Mouse (Mus musculus): ENCODE data around the gene Ubqln1. TPM values are rescaled to one million over a fixed set of nuclear protein-coding genes. Genes with fewer than 3 reads are reported as not detected.
A peak's percentile ranks its signal among the peaks of the same experiment; 100 is the strongest.

Gene Ubqln1
- polyA plus RNA-seq, 1 experiment from 2014 or later, result 132 TPM

DNA sequence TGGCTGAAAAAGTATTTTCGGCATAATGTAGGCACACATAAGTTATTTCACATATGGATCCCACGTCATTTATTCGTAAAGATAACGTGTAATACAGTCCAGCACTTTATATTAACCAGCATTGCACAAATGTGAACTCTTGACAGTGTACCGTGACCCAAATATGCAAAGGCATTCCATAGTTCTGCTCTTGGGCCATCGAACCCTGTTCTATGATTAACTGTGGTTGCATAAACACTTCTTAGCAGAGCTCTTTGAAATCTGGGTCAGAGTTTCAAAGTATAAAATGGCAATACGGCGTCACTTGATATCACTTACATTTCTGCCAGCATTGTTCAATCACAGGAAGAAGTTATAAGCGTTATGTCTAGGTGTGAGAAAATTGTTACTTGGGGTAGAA lies 942 bp upstream of the Ubqln1 start:
- peaks cover 34% of the 10 kb centered on the region for H3K4me1 ChIP-seq (replicated peaks)
- peaks cover 5% of the 10 kb centered on the region; the same call in 1 of the 2 replicates for H3K27me3 ChIP-seq
- peak overlapping the region; percentile 99 for H3K4me3 ChIP-seq (replicated peaks)
- WGBS, result 91% methylated on average over 9 of the region's 9 CpGs
- H3K9ac ChIP-seq (replicated peaks), result peak overlapping the region; percentile 98
- H3K36me3 ChIP-seq, result no peaks in the 10 kb centered on the region
- H3K9me3 ChIP-seq, result no peaks in the 10 kb centered on the region
- H3K27ac ChIP-seq, result peak overlapping the region; percentile 90; the same call in 1 of the 2 replicates
- peak overlapping the region; percentile 79 for H3K4me2 ChIP-seq (replicated peaks)
- no peak for ATAC-seq

GRCm38 (mm10) chr13:58215253-58215591 lies 231 bp downstream of the Ubqln1 start:
- Histone ChIP-seq H3K27me3 (peaks cover 5% of the 10 kb centered on the region; the same call in 1 of the 2 replicates), H3K4me3 (replicated peaks) (peak overlapping the region; percentile 99), H3K9me3 (no peaks in the 10 kb centered on the region), H3K27ac (peak overlapping the region; percentile 90), H3K4me1 (replicated peaks) (peaks cover 34% of the 10 kb centered on the region), H3K36me3 (no peaks in the 10 kb centered on the region), H3K9ac (replicated peaks) (peak overlapping the region; percentile 98), H3K4me2 (replicated peaks) (peak overlapping the region; percentile 79)
- under 1% methylated on average over 48 of the region's 48 CpGs for WGBS
- no peak; the same call in 1 of the 2 replicates for ATAC-seq

GRCm38 (mm10) chr13:58214346-58215252 lies 854 bp downstream of the Ubqln1 start:
- peak; percentile 87 for ATAC-seq
- peak overlapping the region; percentile 99 for H3K4me3 ChIP-seq (replicated peaks)
- H3K27ac ChIP-seq, result peak overlapping the region; percentile 90
- peaks cover 34% of the 10 kb centered on the region for H3K4me1 ChIP-seq (replicated peaks)
- H3K27me3 ChIP-seq, result peaks cover 5% of the 10 kb centered on the region; the same call in 1 of the 2 replicates
- no peaks in the 10 kb centered on the region for H3K36me3 ChIP-seq
- WGBS, result 3% methylated on average over 39 of the region's 49 CpGs
- H3K9me3 ChIP-seq, result no peaks in the 10 kb centered on the region
- H3K9ac ChIP-seq (replicated peaks), result peak overlapping the region; percentile 98
- peak overlapping the region; percentile 79 for H3K4me2 ChIP-seq (replicated peaks)

DNA sequence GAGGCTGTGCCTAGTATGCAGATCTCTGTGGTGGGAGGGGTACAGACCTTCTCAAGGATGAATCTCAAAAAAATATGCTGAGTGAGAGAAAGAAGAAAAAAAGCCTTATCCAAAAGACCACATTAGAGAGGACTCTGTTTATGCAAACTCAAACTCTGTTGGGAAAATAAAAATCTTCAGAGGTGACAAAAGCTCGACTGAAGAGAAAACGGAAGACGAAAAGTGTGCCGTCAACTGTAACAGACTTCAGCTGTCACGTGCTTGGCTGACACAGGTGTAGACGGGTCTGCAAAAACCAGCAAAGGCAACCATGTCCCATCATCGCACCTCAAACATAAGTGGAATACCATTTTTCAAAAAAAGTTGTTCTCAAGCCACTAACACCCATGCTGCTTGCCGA lies 1.7 kb downstream of the Ubqln1 start:
- Histone ChIP-seq H3K27ac (no peak overlapping the region), H3K27me3 (peaks cover 5% of the 10 kb centered on the region; the same call in 1 of the 2 replicates), H3K36me3 (no peaks in the 10 kb centered on the region), H3K9me3 (no peaks in the 10 kb centered on the region), H3K4me3 (replicated peaks) (peak overlapping the region; percentile 99), H3K9ac (replicated peaks) (peak overlapping the region; percentile 98), H3K4me2 (replicated peaks) (peak overlapping the region; percentile 79), H3K4me1 (replicated peaks) (peaks cover 34% of the 10 kb centered on the region)
- ATAC-seq, result no peak
- 70% methylated on average over 8 of the region's 8 CpGs for WGBS

DNA sequence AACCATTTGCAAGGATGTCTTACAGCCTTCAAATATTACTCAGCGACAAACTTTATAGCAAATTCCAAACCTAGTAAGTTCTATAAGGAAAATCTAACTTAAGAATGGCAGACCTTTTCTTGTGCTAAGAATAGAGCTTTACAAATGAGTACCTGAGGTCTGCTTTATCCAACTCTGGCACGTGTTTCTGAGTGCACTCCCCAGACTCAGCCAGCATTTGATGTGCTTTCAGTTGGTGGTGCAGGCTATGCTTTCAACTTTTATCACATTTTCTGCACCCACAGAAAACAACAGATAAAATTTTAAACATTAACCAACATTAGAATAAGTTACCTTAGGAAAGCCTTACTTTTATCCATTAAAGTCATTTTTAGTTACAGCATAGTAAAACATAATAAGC lies 2.9 kb downstream of the Ubqln1 start:
- Histone ChIP-seq H3K27ac (no peak overlapping the region), H3K9me3 (no peaks in the 10 kb centered on the region), H3K27me3 (peaks cover 5% of the 10 kb centered on the region; the same call in 1 of the 2 replicates), H3K4me3 (replicated peaks) (no peak overlapping the region), H3K4me2 (replicated peaks) (no peak overlapping the region), H3K9ac (replicated peaks) (0 out of 2 replicates have a peak overlapping the region, but pooled peaks have one; percentile 36), H3K4me1 (replicated peaks) (peaks cover 34% of the 10 kb centered on the region), H3K36me3 (no peaks in the 10 kb centered on the region)
- no peak for ATAC-seq
- WGBS, result 83% methylated on average over 2 of the region's 2 CpGs

- H3K27me3 ChIP-seq, result no peaks in the 10 kb centered on the region
- 90% methylated on average over 5 of the region's 5 CpGs for WGBS
- H3K27ac ChIP-seq, result no peak overlapping the region
- H3K4me3 ChIP-seq (replicated peaks), result no peak overlapping the region
- no peak overlapping the region for H3K4me2 ChIP-seq (replicated peaks)
- no peak overlapping the region for H3K9ac ChIP-seq (replicated peaks)
- peaks cover 30% of the 10 kb centered on the region for H3K4me1 ChIP-seq (replicated peaks)
- H3K9me3 ChIP-seq, result no peaks in the 10 kb centered on the region
- no peak for ATAC-seq
- H3K36me3 ChIP-seq, result no peaks in the 10 kb centered on the region; the same call in 1 of the 2 replicates
These were observed 5.0 kb downstream of the Ubqln1 start for GRCm38 (mm10) chr13:58210441-58210840.

GRCm38 (mm10) chr13:58206084-58206483 lies 9.4 kb downstream of the Ubqln1 start:
- Histone ChIP-seq H3K9ac (replicated peaks) (no peak overlapping the region), H3K27ac (no peak overlapping the region), H3K4me1 (replicated peaks) (peaks cover 5% of the 10 kb centered on the region; the same call in 1 of the 2 replicates), H3K36me3 (no peaks in the 10 kb centered on the region; the same call in 1 of the 2 replicates), H3K4me2 (replicated peaks) (no peak overlapping the region), H3K9me3 (no peaks in the 10 kb centered on the region), H3K4me3 (replicated peaks) (no peak overlapping the region), H3K27me3 (no peaks in the 10 kb centered on the region)
- WGBS, result 91% methylated on average over 4 of the region's 4 CpGs
- no peak for ATAC-seq

- 63% methylated on average over 4 of the region's 4 CpGs for WGBS
- no peak overlapping the region for H3K27ac ChIP-seq
- H3K36me3 ChIP-seq, result no peaks in the 10 kb centered on the region; the same call in 1 of the 2 replicates
- no peak overlapping the region for H3K4me3 ChIP-seq (replicated peaks)
- H3K9me3 ChIP-seq, result no peaks in the 10 kb centered on the region
- H3K9ac ChIP-seq (replicated peaks), result no peak overlapping the region
- ATAC-seq, result no peak
- peaks cover 5% of the 10 kb centered on the region; the same call in 1 of the 2 replicates for H3K4me1 ChIP-seq (replicated peaks)
- H3K4me2 ChIP-seq (replicated peaks), result no peak overlapping the region
- H3K27me3 ChIP-seq, result no peaks in the 10 kb centered on the region
These were observed 10.5 kb downstream of the Ubqln1 start for GRCm38 (mm10) chr13:58204986-58205385.

DNA sequence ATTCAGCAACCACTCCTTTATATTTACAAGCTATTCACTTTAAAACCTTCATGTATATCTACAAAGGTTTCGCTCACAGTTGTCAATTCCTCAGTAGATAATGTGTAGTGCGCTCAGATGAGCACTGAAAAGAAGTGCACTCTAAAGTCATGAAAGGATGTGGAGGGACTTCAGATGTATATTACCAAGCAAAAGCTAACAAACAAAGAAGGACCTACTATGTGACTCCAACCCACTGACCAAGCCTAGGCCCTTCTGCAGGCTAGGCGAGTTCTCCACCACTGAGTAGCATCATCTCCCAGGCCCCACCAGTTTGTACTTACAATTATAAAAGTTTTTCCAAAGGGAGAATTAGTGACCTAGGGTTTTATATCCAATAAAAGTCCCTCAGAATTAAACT lies 11.3 kb downstream of the Ubqln1 start:
- Histone ChIP-seq H3K27ac (no peak overlapping the region), H3K4me3 (replicated peaks) (no peak overlapping the region), H3K36me3 (no peaks in the 10 kb centered on the region; the same call in 1 of the 2 replicates), H3K9ac (replicated peaks) (no peak overlapping the region), H3K4me1 (replicated peaks) (peaks cover 5% of the 10 kb centered on the region; the same call in 1 of the 2 replicates), H3K4me2 (replicated peaks) (no peak overlapping the region), H3K9me3 (no peaks in the 10 kb centered on the region), H3K27me3 (no peaks in the 10 kb centered on the region)
- ATAC-seq, result no peak
- WGBS, result 93% methylated on average over 3 of the region's 3 CpGs

DNA sequence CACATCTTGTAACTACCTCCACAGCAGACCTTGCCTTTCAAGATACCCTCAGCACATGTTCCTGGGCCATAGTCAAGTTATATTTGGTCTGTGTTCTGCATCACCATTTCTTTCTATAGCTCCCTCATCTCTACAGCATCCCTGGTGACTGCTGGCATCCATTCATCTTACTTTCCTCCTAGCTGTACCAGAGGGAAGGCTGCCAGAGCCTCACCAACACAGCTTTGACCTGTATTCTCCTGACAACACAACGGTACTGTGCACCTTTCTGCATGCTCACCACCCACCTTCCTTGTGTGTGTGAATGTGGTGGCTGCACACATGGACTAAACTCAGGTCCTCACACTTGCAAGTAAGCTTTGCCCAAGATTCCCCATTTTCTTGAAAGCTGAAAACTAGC lies 12.6 kb downstream of the Ubqln1 start:
- Histone ChIP-seq H3K27ac (no peak overlapping the region), H3K36me3 (peaks cover 3% of the 10 kb centered on the region), H3K9ac (replicated peaks) (no peak overlapping the region), H3K27me3 (no peaks in the 10 kb centered on the region), H3K4me2 (replicated peaks) (no peak overlapping the region), H3K9me3 (no peaks in the 10 kb centered on the region), H3K4me3 (replicated peaks) (no peak overlapping the region), H3K4me1 (replicated peaks) (peaks cover 5% of the 10 kb centered on the region; the same call in 1 of the 2 replicates)
- 97% methylated on average over 1 of the region's 1 CpGs for WGBS
- ATAC-seq, result no peak

GRCm38 (mm10) chr13:58201908-58202307 lies 13.5 kb downstream of the Ubqln1 start:
- H3K27ac ChIP-seq, result no peak overlapping the region
- peaks cover 13% of the 10 kb centered on the region for H3K36me3 ChIP-seq
- WGBS, result 96% methylated on average over 3 of the region's 3 CpGs
- no peak for ATAC-seq
- H3K9me3 ChIP-seq, result no peaks in the 10 kb centered on the region
- H3K4me2 ChIP-seq (replicated peaks), result no peak overlapping the region
- H3K27me3 ChIP-seq, result no peaks in the 10 kb centered on the region
- H3K4me3 ChIP-seq (replicated peaks), result no peak overlapping the region
- no peak overlapping the region for H3K9ac ChIP-seq (replicated peaks)
- peaks cover 5% of the 10 kb centered on the region; the same call in 1 of the 2 replicates for H3K4me1 ChIP-seq (replicated peaks)

DNA sequence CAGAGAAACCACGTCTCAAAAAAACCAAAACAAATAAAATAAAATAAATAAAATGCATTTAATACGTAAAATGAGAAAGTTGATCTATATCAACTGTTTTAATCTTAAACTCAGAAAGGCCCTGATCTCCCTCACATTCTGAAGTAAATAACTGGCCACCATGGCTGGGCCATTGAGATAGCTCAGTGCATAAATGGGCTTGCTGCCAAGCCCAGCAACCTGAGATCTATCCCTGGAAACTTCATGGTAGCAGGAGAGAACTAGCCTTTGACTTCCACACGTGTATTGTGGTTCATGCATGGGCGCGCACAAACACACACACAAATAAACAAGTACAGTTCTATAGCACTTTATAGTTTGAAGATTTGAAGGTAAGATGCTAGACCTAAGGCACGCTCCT lies 14.1 kb downstream of the Ubqln1 start:
- H3K4me2 ChIP-seq (replicated peaks), result no peak overlapping the region
- H3K4me1 ChIP-seq (replicated peaks), result peaks cover 5% of the 10 kb centered on the region; the same call in 1 of the 2 replicates
- peaks cover 15% of the 10 kb centered on the region for H3K36me3 ChIP-seq
- H3K27me3 ChIP-seq, result no peaks in the 10 kb centered on the region
- H3K4me3 ChIP-seq (replicated peaks), result no peak overlapping the region
- H3K27ac ChIP-seq, result no peak overlapping the region
- ATAC-seq, result no peak
- WGBS, result 88% methylated on average over 6 of the region's 6 CpGs
- H3K9me3 ChIP-seq, result no peaks in the 10 kb centered on the region
- H3K9ac ChIP-seq (replicated peaks), result no peak overlapping the region

Measured in midbrain, embryonic 13.5 days (tissue).